Mouse (Mus musculus): ENCODE measurements at regions not wholly inside any gene's neighbourhood (a gene's known extent, or its start where the extent isn't known, plus 50 kb on each side); places are given as distances from the start of the nearest gene placed in this dataset.

DNA sequence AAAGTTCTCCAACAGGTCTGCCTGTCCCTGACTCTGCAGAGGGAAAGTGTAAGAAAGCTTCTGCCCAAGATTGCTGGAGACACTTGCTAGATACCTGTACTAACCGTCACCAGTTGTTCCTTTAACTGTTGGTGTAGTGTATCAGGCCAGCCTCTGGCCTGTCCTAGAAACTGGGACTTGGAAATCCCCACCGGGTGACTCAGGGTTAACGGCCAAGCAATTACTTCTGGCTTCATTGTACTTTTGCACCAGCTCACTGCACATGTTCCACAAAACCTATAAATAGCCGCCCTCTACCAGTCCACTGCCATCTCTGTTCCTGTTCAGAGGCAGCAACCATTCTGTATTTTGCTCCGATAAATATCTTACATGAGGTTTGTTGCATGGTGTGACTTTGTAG lies 247.5 kb downstream of the Zfp619 start:
- TF ChIP-seq CTCF (IDR thresholded peaks at IDR 0.05; ENCODE audit: extremely low read depth, insufficient read depth, insufficient read length, insufficient replicate concordance) (no peak), POLR2A (IDR thresholded peaks at IDR 0.05; ENCODE audit: low read depth, low read length) (no peak)
